Mouse (Mus musculus) limb, embryonic 14.5 days (tissue): Measurements from ENCODE around the gene Bod1. TPM values are rescaled to one million over a fixed set of nuclear protein-coding genes. Genes with fewer than 3 reads are reported as not detected.
A peak's percentile ranks its signal among the peaks of the same experiment; 100 is the strongest.

Source experiments
- ATAC-seq: fragments of 200-750 bp; cut with Nextera tagmentation; 2 replicates; pipeline ENCODE4 v1.8.0; 2017; ENCODE audit warnings: low read depth, moderate number of reproducible peaks, moderate TSS enrichment; ENCODE audit not compliant: low FRiP score
- DNase-seq: peaks from one replicate; pipeline ENCODE4 v3.0.0-alpha.2; 2015; ENCODE audit warnings: low spot score
- H3K27ac ChIP-seq: fragments of 300-500 bp; sonication (generic); replicated peaks from 2 replicates; pipeline ENCODE4 v1.5.1; 2014; ENCODE audit warnings: low read depth, mild to moderate bottlenecking, low read length, moderate library complexity, mixed read lengths
- H3K27me3 ChIP-seq: fragments of 300-500 bp; sonication (generic); 2 replicates; pipeline ENCODE4 v1.6.1; 2014; ENCODE audit warnings: low read length, mixed read lengths; ENCODE audit not compliant: control insufficient read depth, insufficient read depth
- H3K36me3 ChIP-seq: fragments of 300-500 bp; sonication (generic); 2 replicates; pipeline ENCODE4 v1.6.1; 2014; ENCODE audit warnings: mild to moderate bottlenecking, low read length, moderate library complexity, mixed read lengths; ENCODE audit not compliant: control insufficient read depth, insufficient read depth
- H3K4me1 ChIP-seq: fragments of 300-500 bp; sonication (generic); 2 replicates; pipeline ENCODE4 v1.6.1; 2014; ENCODE audit warnings: antibody characterized with exemption, low read length, mixed read lengths; ENCODE audit not compliant: control insufficient read depth, insufficient read depth
- H3K4me2 ChIP-seq: fragments of 300-500 bp; sonication (generic); replicated peaks from 2 replicates; pipeline ENCODE4 v1.6.1; 2014; ENCODE audit warnings: low read depth, mild to moderate bottlenecking, low read length, moderate library complexity; ENCODE audit not compliant: severe bottlenecking
- H3K4me3 ChIP-seq: fragments of 300-500 bp; sonication (generic); replicated peaks from 2 replicates; pipeline ENCODE4 v1.5.1; 2014; ENCODE audit warnings: low read length
- H3K9ac ChIP-seq: fragments of 300-500 bp; sonication (generic); 2 replicates; pipeline ENCODE4 v1.6.1; 2014; ENCODE audit warnings: mild to moderate bottlenecking, low read depth, low read length, moderate library complexity; ENCODE audit not compliant: severe bottlenecking
- H3K9me3 ChIP-seq: fragments of 300-500 bp; sonication (generic); 2 replicates; pipeline ENCODE4 v1.6.1; 2016; ENCODE audit warnings: low read length; ENCODE audit not compliant: control insufficient read depth
- POLR2A ChIP-seq: fragments of 200-500 bp; IDR thresholded peaks from 2 replicates; pipeline ENCODE4 v1.8.0; 2012; ENCODE audit warnings: inconsistent platforms, mild to moderate bottlenecking, moderate library complexity, borderline replicate concordance; ENCODE audit not compliant: insufficient read depth, insufficient read length; ENCODE audit errors: extremely low read depth
- WGBS: fragments of 180-500 bp; shearing (Covaris S2); extraction: QIAGEN DNeasy Blood & Tissue Kit; methylation state at CpG from one replicate; pipeline ENCODE4 v1.1.7; 2014; 5-methylcytosine and 5-hydroxymethylcytosine counted together
- polyA plus RNA-seq, 2 experiments: library from polyadenylated mRNA; depleted of rRNA in 1 of 2; stranded (reverse) in 1 of 2; unstranded in 1 of 2; fragments of >200 nt; fragmentation: Nextera tagmentation in 1 of 2; extraction: Ambion mirVana in 1 of 2; gene quantifications; 2 replicates each; pipeline versions ENCODE4 v1.2.1 to v1.2.3; 2012 to 2014

Gene Bod1
- polyA plus RNA-seq, 2 experiments = 125 to 128 TPM

DNA sequence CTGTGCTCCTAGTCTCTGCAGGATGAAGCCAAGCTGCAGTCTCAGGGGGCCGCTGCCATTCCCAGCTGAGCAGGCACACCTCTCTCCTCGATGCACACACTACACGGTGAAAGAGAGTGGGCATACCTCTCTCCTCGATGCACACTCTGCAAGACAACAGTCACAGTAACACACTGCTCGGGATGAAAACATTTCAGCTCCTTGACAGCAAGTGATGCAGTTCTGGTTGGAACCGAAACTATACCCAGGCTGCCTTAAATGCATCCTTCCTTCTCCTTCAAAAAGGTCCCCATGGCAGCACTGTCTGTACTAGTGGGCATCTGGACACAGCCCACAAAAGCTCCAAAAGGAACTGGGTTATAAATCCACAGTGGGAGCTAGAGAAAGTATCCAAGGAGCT is 28.6 kb downstream of the Bod1 start:
- Histone ChIP-seq H3K4me2 (no peak overlapping the region), H3K27ac (no peak overlapping the region), H3K4me3 (no peak overlapping the region), H3K4me1 (no peaks in the 10 kb centered on the region), H3K36me3 (no peaks in the 10 kb centered on the region), H3K27me3 (no peaks in the 10 kb centered on the region), H3K9ac (no peak overlapping the region), H3K9me3 (no peaks in the 10 kb centered on the region)
- WGBS = 60% methylated on average over 6 of the region's 6 CpGs
- DNase-seq (no peak), ATAC-seq (no peak)
- no peak for TF ChIP-seq POLR2A

DNA sequence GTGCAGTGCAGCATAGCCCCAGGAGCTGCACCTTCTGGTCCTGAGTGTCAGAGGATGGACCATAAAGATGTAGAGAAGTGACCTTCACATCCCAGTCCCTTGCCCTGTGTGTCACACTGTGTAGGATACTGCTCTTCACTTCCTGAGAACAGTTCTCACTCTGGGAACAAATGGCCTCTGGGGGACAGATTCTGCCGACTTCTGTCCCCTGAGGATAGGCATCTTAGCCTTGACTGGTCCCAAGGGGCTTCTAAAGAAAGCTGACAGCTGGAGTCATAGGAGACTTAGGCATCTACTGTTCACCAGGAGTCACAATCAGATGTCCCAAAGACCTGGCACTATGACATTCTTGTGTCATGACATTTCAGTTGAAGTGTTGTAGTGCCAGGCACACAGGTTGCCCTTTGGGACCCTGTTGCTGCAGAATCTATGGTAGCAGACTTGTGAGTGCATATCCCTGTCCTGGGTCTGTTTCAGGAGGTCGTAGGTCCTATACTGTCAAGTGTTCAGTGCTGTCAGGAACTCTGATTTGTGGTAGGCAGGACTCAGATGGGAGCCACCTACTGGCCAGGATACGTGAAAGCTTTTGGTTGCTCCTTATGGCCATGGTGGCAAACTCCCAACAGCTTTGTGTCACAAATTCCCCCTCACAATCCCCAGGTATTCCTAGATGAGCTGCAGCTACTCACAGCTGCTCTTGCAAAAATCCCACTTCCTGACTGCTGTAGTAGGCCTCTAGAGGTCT is 30.4 kb downstream of the Bod1 start:
- Histone ChIP-seq H3K27me3 (no peaks in the 10 kb centered on the region), H3K36me3 (no peaks in the 10 kb centered on the region), H3K4me1 (no peaks in the 10 kb centered on the region), H3K4me2 (no peak overlapping the region), H3K27ac (no peak overlapping the region), H3K9ac (no peak overlapping the region), H3K4me3 (no peak overlapping the region), H3K9me3 (no peaks in the 10 kb centered on the region)
- ATAC-seq = no peak
- DNase-seq = no peak
- 40% methylated on average over 3 of the region's 3 CpGs for WGBS
- TF ChIP-seq POLR2A = no peak

DNA sequence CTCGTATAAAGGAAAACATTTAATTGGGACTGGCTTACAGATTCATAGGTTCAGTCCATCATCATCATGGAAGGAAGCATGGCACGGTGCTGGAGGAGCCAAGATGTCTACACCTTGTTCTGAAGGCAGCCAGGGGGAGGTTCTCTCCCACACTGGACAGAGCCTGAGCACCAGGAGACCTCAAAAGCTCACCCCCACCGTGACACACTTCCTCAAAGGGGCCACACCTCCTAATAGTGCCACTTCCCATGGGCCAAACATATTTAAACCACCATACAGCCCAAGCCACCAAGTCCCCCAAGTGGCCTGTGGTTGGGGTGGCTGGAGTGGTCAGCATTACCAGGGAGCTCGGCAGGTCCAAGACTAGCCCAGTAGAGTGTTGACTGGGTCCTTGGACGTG is 31.5 kb downstream of the Bod1 start:
- no peak overlapping the region for H3K27ac ChIP-seq
- TF ChIP-seq POLR2A = no peak
- H3K4me1 ChIP-seq = no peaks in the 10 kb centered on the region
- no peak overlapping the region for H3K4me2 ChIP-seq
- ATAC-seq (no peak), DNase-seq (no peak)
- no peaks in the 10 kb centered on the region for H3K36me3 ChIP-seq
- H3K9me3 ChIP-seq = no peaks in the 10 kb centered on the region
- WGBS = 69% methylated on average over 5 of the region's 5 CpGs
- no peak overlapping the region for H3K4me3 ChIP-seq
- no peak overlapping the region for H3K9ac ChIP-seq
- no peaks in the 10 kb centered on the region for H3K27me3 ChIP-seq

DNA sequence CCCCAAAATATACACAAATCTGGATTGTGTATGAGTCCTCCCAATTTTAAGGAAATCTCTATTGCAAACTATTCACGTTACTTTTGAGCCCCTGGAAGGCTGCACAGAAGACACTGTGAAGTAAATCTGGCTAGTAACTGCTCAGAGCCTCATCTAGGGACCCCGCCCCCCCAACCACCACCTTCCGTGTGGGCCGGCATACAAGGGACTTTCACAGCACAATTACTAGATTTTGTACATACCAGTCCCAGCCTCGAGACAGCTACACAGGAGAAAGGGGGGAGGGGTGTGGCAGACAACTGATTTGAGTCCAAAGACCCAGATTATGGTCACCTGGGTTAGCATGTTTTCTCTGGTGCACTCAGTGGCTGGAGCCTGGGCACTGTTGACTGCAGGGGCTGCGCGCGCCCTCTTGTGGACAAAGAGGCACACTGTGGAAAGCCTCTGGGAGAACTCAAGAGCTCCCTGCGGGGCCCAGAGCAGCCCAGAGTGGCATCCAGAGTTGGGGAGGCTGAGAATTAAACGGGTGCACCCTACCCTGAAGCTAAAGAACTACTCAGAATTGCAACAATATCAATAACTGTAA is 33.8 kb downstream of the Bod1 start:
- no peaks in the 10 kb centered on the region for H3K9me3 ChIP-seq
- no peak overlapping the region for H3K4me2 ChIP-seq
- 24% methylated on average over 10 of the region's 10 CpGs for WGBS
- TF ChIP-seq POLR2A = no peak
- H3K36me3 ChIP-seq = no peaks in the 10 kb centered on the region
- H3K27ac ChIP-seq = no peak overlapping the region
- no peak overlapping the region for H3K9ac ChIP-seq
- ATAC-seq (peak; percentile 65), DNase-seq (peak; percentile 54)
- no peaks in the 10 kb centered on the region for H3K4me1 ChIP-seq
- no peak overlapping the region for H3K4me3 ChIP-seq
- no peaks in the 10 kb centered on the region for H3K27me3 ChIP-seq

DNA sequence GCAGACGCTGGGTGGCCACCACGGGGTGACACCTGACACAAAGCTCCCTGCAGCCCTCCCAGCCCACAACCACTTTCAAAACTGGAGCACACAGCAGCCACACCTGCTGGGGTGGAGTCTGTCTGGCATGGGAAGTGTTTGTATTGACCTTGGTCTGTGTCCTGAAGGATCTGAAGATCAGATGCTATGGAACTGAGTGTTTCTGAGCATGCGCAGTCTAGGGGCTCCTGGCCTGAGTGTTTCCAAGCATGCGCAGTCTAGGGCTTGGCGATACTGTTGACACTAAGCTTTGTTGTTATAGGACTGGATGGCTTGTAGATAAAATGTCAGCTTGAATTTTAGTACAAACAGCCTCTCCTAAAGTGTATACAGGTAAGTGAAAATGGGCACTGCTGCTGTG is 43.0 kb downstream of the Bod1 start:
- H3K4me1 ChIP-seq = no peaks in the 10 kb centered on the region
- H3K27me3 ChIP-seq = no peaks in the 10 kb centered on the region
- WGBS = 87% methylated on average over 5 of the region's 5 CpGs
- DNase-seq = no peak
- TF ChIP-seq POLR2A = no peak
- no peaks in the 10 kb centered on the region for H3K36me3 ChIP-seq
- H3K9me3 ChIP-seq = no peaks in the 10 kb centered on the region
- no peak overlapping the region for H3K4me3 ChIP-seq
- H3K27ac ChIP-seq = no peak overlapping the region
- H3K9ac ChIP-seq = no peak overlapping the region
- ATAC-seq = no peak
- H3K4me2 ChIP-seq = no peak overlapping the region
